Comparison of ENCODE assay signal across 13 mouse cellular contexts in genomic region chr19:53839837-53840236, GRCm38 (mm10). TPM values are rescaled to one million over a fixed set of nuclear protein-coding genes. Genes with fewer than 3 reads are reported as not detected.
A peak's percentile ranks its signal among the peaks of the same experiment; 100 is the strongest.
DNase-seq lines count a peak whose midpoint lies in the region; ATAC-seq and TF ChIP-seq lines count a peak whose summit lies in the region.
"Had no signal": no experiment of that assay in that cellular context is flagged by ENCODE, and none has a peak within 500 bp of the region (broad histone marks: within the 10 kb centered on the region; RNA-seq: fewer than 3 reads in every experiment).

No protein-coding gene starts in this region.

- no peaks in the 10 kb centered on the region for H3K4me1 ChIP-seq in liver, adult 2 months (ENCODE audit: control insufficient read depth, insufficient read depth, low read length)
- peaks cover 19% of the 10 kb centered on the region for H3K4me1 ChIP-seq in midbrain, embryonic 12.5 days

- no peaks in the 10 kb centered on the region for H3K27me3 ChIP-seq in liver, adult 2 months (ENCODE audit: control insufficient read depth, insufficient read depth, low read length)
- H3K27me3 ChIP-seq in midbrain, embryonic 12.5 days: 0 out of 2 replicates have a peak, but pooled peaks cover 6% of the 10 kb centered on the region
- H3K27me3 ChIP-seq: liver, embryonic 12.5 days had no signal

- WGBS in liver, adult 2 months: 44% methylated on average over 6 of the region's 6 CpGs
- 28% methylated on average over 6 of the region's 6 CpGs for WGBS in midbrain, embryonic 12.5 days

- no peak overlapping the region for H3K9ac ChIP-seq in liver, adult 2 months (ENCODE audit: low read depth, low read length)
- H3K9ac ChIP-seq in midbrain, embryonic 12.5 days (replicated peaks): no peak overlapping the region
- H3K9ac ChIP-seq: liver, embryonic 12.5 days had no signal

- no peak overlapping the region for H3K4me2 ChIP-seq in midbrain, embryonic 12.5 days (replicated peaks)
- H3K4me2 ChIP-seq: liver, embryonic 12.5 days had no signal

- DNase-seq in cerebellum, postnatal 10 days: peak; percentile 65 to 76
- no peak for DNase-seq in cerebellum, adult 18-20 months
- peak; percentile 81 for DNase-seq in liver, adult 2 months (ENCODE audit: extremely low read depth, low read depth, low spot score)
- DNase-seq in liver: no peak
- DNase-seq in yolk sac, embryonic 10.5 days (ENCODE audit: low spot score): no peak
- DNase-seq in urinary bladder, postnatal 25 days (ENCODE audit: low spot score): no peak
- no peak for DNase-seq in gastrocnemius, postnatal 10 days
- DNase-seq: B cell, adult 2 months; cerebellum, postnatal 36 days; gastrocnemius, adult 2 months; lung, postnatal 14 days had no signal

- H3K4me3 ChIP-seq in liver, adult 2 months (ENCODE audit: insufficient read depth, low read depth, low read length): no peak overlapping the region
- no peak overlapping the region for H3K4me3 ChIP-seq in midbrain, embryonic 12.5 days
- H3K4me3 ChIP-seq: gastrocnemius, adult 2 months; liver, embryonic 12.5 days had no signal

- no peak for TF ChIP-seq CTCF in liver, adult 2 months (IDR thresholded peaks at IDR 0.05; ENCODE audit: low read depth, low read length)

- no peaks in the 10 kb centered on the region for H3K79me2 ChIP-seq in liver, adult 2 months (ENCODE audit: control insufficient read depth, insufficient read depth, low read length)

- ATAC-seq in midbrain, embryonic 12.5 days (ENCODE audit: low FRiP score, low read depth): peak; percentile 72
- ATAC-seq: liver, embryonic 12.5 days had no signal

- H3K27ac ChIP-seq in liver, adult 2 months (replicated peaks; ENCODE audit: insufficient read depth, low read depth, low read length): no peak overlapping the region
- H3K27ac ChIP-seq in midbrain, embryonic 12.5 days (replicated peaks): no peak overlapping the region
- H3K27ac ChIP-seq: liver, embryonic 12.5 days had no signal

- H3K9me3 ChIP-seq in midbrain, embryonic 12.5 days: no peaks in the 10 kb centered on the region
- H3K9me3 ChIP-seq: liver, embryonic 12.5 days had no signal

- no peaks in the 10 kb centered on the region for H3K36me3 ChIP-seq in liver, adult 2 months (ENCODE audit: control insufficient read depth, insufficient read depth, low read length)
- H3K36me3 ChIP-seq in midbrain, embryonic 12.5 days: no peaks in the 10 kb centered on the region
- H3K36me3 ChIP-seq: liver, embryonic 12.5 days had no signal

- TF ChIP-seq POLR2A in liver, adult 2 months (IDR thresholded peaks at IDR 0.05; ENCODE audit: extremely low read depth, insufficient read depth, low read length): no peak

RNA-seq across cellular contexts. Expression of gene Pdcd4, which starts 52.2 kb away (rescaled TPM):
- 89.5 and 92.5 TPM in 2 replicates for total RNA-seq in liver, adult 2 months (2014; rRNA removed)
- 16.4 and 17.8 TPM in 2 replicates for polyA plus RNA-seq in liver, adult 2 months (2012; rRNA removed)
- polyA plus RNA-seq in midbrain, embryonic 12.5 days (2016; fragmentation: Nextera tagmentation; extraction: Ambion mirVana): 88.7 and 94.2 TPM in 2 replicates
- 10 to 100 TPM; 27.6 to 32.3 TPM for total RNA-seq in gastrocnemius, postnatal 10 days (2021)

Comparison
In these comparisons a context has a peak if more than half of its experiments do, and no peak if none do; other contexts are left out.
1. DNase-seq: peak in cerebellum, postnatal 10 days (2 of 2) and liver, adult 2 months (single experiment); none in cerebellum, adult 18-20 months (0 of 2), liver (single experiment), yolk sac, embryonic 10.5 days (single experiment), urinary bladder, postnatal 25 days (single experiment) and gastrocnemius, postnatal 10 days (single experiment).